Mouse (Mus musculus): ENCODE data around the gene Tcf15.

GRCm38 (mm10) chr2:152155414-152156208, 12.2 kb downstream of the Tcf15 start:
- TF ChIP-seq POLR2A (IDR thresholded peaks at IDR 0.05; ENCODE audit: borderline replicate concordance, control insufficient read depth, low read depth, low read length) (no peak), CTCF (IDR thresholded peaks at IDR 0.05; ENCODE audit: control insufficient read depth, insufficient read depth, low read length) (no peak)

All from bone marrow, adult 2 months (tissue).